Mouse (Mus musculus): ENCODE results near the gene Ninj1.
A peak's percentile ranks its signal among the peaks of the same experiment; 100 is the strongest.

Gene Ninj1

DNA sequence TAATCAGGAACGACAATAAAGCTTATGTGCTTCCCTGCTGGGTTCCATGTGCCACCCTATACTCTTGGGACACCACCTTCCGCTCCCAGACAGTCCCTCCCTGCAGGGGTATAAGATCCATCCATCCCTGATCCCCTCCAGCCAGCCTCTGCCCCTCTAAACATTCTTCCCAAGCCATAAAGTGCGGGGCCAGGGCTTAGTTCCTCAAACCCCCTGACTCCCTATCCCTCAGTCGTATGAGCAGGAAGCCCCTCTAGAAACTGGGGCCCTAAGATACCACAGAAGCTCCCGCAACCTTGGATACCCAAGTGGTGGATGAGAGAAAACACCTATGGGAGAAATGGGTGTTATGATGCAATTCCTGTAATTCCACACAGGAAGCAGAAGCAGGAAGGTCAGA, 8.9 kb downstream of the Ninj1 start:
- DNase-seq (ENCODE audit: low read depth): no peak

DNA sequence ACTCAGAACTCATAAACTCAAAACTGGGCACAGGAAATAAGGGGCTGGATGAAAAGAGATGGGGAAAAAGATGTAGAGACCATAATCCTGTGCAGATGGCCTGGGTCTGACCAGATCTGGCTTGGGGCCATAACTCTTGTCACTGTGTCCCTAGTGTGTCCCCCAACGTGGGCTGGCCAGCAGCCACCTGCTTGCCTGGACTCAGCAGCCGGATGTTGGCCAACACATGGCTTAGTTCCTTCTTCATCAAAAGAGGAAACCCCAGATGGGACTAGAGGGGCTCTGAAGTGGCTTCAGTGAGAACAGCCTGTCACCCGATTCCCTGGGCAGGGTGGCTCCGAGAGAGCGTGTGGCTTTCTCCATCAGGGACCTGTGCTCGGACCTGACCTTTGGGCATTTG, 9.5 kb downstream of the Ninj1 start:
- peak; percentile 97 for DNase-seq (ENCODE audit: low read depth)

DNA sequence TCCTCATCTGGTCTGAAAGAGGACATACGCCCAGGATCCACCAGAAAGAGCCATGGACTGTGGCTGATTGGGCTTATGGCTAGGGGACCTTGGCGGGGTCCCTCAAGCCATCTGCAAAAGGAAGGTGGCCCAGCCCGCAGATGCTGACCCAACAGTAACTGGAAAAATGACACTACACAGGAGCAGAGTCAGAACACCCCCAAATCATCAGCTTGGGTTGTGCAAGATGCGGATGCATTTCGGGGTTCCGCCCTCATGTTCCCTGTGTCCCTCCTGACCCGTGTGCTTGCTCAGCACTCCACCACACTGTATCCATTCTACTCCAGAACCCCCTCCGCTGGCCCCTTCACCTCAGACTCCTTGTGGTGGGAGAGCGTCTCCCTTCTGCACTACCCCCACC, 11.4 kb downstream of the Ninj1 start:
- DNase-seq (ENCODE audit: low read depth): no peak

DNA sequence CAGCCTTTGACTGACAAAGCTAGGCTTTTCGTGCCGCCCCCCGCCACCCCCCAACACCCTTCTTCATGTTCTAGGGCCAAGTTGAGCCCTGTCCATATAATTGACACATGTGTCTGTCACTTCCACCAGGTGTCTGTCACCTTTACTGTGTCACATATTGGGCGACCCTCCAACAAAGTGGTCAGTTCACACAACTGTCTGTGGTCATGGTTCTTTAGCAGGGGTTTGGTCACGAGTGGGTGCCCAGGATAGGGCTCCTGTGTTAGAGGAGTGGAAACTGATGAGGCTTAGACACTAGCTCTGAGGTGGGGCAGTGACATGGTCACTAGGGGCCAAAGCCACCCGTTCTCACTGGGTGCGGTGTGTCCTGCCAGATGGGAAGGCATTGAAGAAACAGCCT, 12.6 kb downstream of the Ninj1 start:
- no peak for DNase-seq (ENCODE audit: low read depth)

DNA sequence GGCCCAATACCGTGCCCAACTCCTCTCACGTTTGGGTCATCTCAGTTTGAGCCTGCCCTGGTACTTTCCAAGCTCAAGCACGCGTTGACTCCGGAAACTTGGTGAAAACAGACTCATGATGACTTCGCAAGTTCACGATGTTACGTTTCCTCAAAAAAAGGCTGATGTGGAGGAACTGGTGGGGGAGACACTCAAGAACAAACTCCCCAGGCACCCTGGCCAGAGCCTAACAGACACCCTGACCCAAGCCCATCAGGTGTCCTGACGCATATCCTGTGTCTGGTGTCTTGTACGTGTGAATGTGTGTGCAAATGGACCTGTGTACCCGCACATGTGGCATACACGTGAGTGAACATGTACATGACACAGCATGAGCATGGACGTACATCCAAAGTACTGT, 13.4 kb downstream of the Ninj1 start:
- no peak for DNase-seq (ENCODE audit: low read depth)

DNA sequence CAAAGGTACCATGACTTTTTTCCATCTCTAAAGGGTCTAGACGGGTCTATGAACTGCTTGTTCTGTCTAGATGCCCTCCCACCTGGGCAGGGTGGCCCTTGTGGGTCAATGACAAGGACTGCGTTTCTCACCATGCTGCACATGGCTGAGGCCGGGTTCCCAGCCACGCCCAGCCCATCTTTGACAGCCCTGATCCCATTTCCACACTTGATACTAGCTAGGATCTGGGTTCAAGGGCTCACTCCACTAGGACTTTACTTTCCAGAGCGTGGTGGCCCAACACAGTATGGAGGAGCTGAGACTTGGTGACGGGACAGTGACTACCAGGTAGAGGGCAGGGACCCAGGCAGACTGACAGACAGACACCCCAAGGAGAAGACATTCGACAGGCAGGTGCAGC, 15.3 kb downstream of the Ninj1 start:
- DNase-seq (ENCODE audit: low read depth): no peak

DNA sequence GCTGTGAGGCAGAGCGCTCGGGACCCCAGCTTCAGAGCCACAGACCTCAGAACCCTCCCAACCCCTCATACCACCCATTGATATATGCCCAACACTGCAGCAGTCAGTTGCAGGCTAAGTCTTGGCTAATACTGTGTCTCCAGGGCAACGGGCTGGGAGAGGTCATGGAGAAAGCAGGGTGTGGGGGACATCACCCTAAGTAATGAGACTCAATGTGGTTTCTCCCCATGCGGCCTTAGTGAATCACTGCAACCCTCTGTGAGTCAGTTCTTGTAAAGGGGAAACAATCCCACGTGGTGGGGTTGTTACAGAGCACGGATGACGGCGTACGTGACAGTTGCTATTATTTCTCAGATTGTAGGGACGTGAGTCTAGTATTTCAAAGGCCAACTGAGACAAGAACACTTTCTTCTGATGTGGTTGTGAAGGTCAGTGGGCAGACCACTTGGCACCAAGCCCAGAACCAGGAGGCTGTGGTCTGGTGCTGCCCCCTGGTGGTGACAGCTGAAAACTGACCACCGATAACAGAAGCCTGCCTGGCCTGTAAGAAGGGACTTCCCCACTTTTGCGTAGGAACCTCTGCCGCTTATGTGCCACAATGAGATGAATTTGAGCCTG, 18.2 kb downstream of the Ninj1 start:
- peak; percentile 95 for DNase-seq (ENCODE audit: low read depth)

DNA sequence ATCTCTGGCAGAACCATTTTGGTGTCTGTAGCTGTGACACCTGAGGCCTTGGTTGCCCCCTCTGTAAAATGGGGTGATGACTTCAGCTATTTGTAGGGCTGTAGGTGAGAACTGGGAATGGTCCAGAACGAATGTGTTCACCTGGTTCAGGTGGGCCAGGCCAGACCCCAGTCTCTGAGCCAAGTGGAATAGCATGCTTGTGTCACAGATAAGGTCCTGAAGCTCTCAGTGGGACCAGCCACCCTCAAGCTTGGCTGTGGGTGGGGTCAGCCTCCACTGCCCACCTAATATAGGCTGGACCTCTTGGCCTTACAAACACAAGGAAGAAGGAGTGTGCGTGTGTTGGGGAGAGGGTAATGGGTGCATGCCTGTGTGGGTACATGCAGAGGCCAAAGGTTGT, 19.1 kb downstream of the Ninj1 start:
- DNase-seq (ENCODE audit: low read depth): no peak

DNA sequence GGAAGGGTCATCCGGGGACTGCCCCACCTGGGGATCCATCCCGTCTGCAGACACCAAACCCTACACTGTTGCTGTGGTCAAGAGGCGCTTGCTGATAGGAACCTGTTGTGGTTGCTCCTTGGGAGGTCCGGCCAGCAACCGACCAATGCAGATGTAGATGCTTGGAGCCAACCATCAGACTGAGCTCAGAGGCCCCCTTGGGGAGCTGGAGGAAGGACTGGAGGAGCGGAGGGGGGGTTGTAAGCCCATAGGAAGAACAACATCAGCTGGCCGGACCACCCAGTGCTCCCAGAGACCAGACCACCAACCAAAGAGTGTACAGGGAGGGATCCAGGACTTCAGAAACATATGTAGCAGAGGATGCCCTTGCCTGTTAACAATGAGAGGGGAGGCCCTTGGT, 22.0 kb downstream of the Ninj1 start:
- DNase-seq (ENCODE audit: low read depth): peak; percentile 69

DNA sequence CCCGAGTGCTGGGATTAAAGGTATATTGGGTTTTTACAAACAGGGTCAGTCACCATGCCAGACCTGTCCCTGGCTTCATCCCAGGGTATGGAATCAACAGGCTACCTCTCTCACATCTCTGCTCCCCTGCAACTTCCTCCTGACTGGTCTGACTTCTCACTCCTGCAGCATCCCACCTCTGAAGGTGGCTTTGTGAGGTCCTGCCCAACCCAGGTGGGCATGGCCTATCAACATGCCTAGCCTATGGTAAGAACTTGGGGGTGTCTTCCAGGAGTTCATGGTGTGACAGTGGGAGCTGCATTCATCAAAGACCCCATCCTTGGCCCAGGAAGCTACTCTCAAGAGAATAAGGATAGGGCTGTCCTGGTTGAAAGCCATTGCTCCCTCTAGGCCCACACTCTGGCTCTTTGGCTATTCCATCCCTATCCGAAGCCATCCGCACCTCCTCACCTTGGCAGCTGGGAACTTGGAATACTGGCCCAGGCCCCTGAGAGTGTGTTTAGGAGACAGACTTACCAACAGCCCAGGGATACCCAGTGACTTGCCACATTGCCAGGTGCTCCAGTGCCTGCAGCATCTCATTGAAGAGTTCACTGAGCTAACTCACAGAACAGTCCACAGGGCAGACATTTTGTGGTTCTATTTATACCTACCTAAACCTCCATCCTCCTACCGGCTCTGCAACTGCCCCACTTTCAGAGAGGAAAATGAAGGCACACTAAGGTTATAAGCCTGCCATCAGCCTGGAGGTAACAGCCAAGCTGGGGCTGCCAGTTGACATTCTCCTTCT, 25.6 kb downstream of the Ninj1 start:
- no peak for DNase-seq (ENCODE audit: low read depth)

DNA sequence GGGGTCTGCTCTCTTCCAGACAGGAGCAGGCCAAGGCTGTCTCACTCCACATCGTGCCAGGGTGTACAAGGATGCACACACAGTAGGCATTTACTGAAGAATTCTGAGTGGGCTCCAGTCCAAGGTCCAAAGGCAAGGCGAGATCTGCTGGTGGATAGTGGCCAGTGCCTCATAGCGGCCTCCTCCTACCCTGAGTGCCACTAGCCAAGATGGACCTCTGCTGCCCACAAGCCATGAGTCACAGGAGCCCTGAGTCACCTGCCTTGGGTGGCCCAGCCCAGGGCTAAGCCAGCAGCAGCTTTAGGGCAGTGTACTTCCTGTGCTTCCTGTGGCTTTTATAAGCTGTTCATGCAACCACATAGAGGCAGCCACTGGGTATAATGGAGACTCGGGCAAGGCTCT, 26.2 kb downstream of the Ninj1 start:
- DNase-seq (ENCODE audit: low read depth): peak; percentile 97

DNA sequence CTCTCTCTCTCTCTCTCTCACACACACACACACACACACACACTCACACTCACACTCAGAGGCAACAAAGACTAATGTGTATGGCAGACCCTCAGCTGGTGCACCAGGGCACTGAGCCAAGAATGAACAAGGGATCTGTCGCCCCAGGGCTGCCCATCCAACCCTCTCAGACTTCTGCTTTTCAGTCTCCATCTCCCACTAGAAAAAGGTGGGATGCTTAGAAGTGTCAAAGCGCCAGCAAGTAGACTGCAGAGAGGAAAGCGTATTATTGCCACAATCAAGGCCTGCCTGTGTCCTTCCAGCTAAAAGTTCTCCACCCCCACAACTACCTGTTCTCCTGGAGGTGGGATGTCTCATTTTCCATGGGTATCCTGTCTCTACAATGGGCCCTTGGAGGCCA, 27.2 kb downstream of the Ninj1 start:
- DNase-seq (ENCODE audit: low read depth): peak; percentile 62

DNA sequence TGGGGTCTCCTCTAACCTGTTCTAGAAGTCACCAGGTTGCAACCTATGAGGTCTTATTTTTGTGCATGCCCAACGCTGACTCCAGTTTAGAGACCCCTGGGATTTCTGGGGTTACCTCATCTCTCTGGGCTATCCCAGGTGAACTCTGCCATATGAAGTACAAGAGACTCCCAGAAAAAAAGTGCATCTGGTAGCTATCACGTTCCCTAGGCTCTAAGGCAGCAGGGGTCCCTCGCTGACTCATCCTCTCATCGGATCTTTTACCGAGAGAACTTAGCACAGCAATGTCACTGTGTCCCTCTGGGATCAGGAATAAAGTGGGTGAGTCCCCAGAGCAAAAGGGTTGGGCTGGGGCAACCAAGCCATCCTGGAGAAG, 27.8 kb downstream of the Ninj1 start:
- DNase-seq (ENCODE audit: low read depth): no peak

DNA sequence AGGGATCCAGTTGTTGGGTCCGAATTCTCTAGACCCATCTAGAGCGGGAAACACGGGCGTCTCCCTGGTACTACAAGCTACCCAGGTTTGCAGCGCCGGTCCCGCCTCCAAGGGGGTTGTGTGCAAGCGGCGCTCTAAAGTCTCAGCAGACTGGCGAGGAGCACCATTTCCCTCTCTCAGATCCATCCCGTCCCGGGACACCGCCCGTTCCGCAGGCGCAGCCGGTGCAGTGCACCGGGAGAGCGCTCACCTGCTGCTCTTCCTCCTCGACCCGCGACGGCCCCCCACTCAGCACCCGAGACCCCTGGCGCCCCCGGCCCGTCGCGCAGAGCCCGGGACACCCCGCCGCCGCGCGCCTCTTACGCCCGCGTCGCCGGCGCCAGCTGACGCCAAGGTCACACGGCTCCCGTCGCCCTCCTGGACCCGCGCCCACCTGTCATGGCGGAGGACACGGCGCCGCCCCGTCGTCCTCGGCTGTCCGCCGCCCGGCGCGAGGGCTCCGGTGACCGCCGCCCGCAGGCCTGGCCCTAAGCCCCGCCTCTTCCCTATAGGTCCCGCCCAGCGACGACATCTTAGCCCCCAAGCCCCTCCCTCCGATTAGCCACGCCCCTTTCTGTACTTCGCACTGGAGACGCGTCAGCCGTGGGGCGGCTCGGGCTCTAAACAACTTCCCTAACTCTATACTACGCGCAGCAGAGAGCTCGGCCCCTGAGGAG, 28.4 kb downstream of the Ninj1 start, which contains the start of gene Card19:
Gene Card19, minus strand, starts transcription at position 534 of the 716 bp plus-strand sequence.
- peak; percentile 97 for DNase-seq (ENCODE audit: low read depth)

DNA sequence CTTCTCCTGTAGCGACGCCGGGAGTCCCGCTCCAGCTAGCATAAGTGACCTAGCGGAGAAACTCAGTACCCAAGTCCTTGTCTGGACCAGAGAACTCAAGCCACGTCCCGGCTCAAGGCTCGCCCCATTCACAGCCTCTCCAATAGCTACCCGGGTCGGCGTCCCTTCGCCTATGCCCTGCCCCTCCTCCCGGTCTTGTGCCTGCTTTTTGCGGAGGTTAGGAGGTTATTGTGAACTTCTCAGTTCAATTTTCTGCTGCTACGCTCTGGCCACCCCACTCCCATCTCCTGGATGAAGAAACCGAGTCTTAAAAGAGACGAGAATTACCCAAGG, 28.9 kb downstream of the Ninj1 start:
- no peak for DNase-seq (ENCODE audit: low read depth)

DNA sequence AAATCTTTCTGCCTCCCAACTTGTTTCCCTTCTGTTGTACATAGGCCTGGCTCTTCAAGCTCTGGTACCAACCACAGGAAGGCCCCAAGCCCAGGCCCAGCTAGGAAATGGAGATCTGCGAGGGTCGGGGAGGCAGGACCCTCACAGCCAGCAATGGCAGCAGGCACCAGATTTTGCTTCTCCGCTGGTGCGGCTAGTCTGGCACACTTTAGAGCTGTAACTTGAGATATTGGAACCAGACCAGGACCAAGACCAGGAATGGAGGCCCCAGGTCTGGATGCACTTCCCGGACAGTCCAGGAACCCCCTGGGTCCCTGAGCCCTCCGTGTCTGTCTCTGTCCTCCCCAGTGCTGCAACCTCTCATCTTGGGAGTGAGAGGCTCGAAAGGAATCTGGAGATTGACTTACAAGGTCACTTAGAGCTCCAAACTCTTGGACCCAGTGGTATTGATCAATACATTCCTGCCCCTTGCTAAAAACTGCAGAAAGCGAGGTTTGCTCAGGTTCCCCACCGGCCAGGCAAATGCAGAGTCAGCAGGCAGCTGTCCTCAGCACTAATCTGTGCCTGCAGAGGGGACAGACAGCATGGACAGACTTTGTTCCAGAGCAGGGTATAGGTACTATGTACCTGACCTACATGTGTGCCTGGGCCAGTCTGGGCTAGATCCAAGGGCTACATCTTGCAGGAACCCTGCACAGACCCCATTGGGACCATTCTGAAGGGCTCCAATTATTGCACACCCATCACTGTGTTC, 29.7 kb downstream of the Ninj1 start:
- DNase-seq (ENCODE audit: low read depth): no peak

DNA sequence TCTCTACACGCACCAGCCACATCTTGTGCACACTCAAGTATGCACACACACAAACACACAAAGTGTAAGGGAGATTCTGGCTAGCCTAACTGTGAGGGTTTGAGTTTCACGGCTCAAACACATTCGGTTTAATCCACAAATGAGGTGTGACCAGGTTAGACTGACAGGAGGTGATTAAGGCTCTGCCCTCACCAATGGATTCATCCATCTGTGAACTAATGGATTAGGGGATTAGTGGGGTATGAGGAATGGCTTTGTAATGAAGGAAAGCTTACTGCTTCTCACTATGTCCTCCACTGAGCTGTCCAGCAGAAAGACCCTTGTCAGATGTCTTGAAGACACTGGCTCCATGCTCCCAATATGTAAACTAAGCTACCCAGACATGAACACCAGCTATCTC, 31.4 kb downstream of the Ninj1 start:
- no peak for DNase-seq (ENCODE audit: low read depth)

DNA sequence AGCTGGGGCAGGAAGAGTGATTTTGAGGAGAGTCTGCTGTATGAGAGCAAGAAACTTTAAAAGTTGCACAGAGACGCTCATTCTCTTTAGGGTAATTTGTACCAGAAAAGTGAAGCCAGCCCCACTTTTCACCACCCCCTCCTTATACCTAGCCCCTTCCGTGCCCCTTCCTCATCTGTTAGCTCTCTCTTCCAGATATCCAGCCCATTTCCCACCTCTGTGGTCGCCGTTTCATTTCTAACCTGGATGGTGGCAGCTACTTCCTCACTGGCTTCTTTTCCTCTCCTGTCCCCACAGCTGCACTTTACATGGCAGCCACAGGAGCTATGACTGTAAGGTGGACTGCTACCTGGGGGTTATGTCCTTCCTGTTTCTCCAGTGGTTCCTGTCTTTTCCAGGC, 32.1 kb downstream of the Ninj1 start:
- DNase-seq (ENCODE audit: low read depth): no peak

DNA sequence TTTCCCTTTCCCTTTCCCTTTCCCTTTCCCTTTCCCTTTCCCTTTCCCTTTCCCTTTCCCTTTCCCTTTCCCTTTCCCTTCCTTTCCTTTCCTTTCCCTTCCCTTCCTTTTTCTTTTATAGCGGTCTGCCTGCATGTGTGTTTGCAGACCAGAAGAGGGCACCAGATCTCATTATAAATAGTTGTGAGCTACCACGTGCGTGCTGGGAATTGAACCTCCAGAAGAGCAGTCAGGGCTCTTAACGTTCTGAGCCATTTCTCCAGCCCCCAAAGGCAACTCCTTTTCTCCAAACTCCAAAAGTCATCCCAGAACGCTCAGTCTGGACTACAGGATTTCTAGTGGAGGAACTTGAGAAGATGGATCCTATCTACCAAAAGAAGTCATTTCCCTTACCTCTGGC, 33.6 kb downstream of the Ninj1 start:
- DNase-seq (ENCODE audit: low read depth): no peak

DNA sequence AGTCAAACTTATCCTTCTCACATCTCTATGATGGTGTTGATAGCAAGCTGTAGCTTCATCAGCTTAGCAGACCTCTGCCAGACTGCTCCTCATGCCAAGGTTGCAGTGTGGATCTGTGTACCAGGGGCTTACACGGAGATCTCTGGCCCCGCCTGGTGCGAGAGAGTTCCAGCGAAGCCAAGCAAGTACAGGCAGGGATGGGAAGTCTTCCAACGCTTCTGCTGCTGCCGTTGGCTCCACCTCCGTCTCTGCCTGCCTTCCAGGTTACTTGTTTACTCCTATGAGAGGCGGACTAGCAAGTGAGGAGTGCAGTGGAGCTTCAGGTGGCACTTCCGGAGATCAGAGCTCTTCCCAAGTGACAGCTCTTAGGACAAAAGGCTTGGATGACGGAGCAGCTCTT, 37.0 kb downstream of the Ninj1 start:
- DNase-seq (ENCODE audit: low read depth): no peak

DNA sequence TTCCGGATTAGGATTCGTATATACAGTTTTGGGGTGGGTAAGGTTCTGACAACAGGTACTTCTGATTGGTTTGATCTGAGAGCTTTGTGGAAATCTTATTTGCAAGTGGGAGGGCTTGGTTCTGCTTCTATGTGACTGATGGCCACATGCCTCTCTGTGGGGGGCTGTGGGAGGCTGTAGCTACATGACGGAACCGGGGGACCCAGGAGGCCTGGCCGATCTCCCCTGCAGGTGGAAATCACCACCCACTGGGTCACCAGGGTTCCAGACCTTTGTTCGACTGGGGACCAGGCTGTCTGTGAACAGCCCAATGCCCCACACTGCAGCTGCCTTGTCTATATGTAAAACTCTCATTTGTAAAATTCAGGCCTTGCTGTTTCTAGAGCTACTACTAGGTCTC, 37.4 kb downstream of the Ninj1 start:
- no peak for DNase-seq (ENCODE audit: low read depth)

DNA sequence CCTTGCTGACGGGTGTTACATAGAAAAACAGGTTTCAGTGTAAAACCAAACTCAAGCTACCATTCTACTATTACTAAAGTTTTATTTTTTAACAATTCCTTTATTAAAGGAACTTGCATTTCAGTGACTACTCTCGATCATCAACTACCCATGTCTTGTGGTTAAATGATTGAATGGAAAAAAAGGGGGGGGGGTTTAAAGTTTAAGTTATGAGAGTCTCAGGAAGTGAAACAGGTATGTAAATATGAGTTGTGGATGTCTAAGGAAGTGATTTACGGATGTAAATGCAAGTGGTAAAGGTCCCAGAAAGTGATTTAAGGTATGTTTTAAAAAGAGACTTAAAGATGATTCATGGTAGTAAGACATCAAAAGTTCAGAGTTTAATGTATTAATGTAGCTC, 37.9 kb downstream of the Ninj1 start:
- DNase-seq (ENCODE audit: low read depth): no peak

DNA sequence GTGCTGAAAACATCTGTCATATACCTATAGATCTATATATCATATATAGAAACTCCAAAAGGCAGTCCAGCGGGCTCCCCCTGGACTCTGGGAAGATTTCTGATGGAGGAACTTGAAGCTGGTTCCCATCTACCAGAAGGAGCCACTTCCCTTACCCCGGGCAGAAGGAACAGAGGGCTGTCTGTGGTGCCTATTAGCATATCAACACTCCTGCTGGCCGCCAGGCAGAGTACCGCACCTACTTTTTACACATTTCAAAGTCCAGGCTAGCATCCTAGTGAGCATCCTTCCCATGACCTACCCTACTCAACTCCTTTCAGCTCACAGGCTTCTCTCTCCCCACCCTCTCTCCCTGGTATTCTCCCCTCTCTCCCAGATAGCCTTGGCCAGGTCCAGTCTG, 38.3 kb downstream of the Ninj1 start:
- no peak for DNase-seq (ENCODE audit: low read depth)
